Mouse (Mus musculus) CH12.LX (cell line): ENCODE data around the gene Mrgprg. TPM values are rescaled to one million over a fixed set of nuclear protein-coding genes. Genes with fewer than 3 reads are reported as not detected.

ENCODE experiments used
- DNase-seq: peaks from one replicate; pipeline ENCODE4 v3.0.0-alpha.2; 2013; ENCODE audit errors: extremely low read depth
- H3K27ac ChIP-seq: 2 replicates; pipeline ENCODE4 v1.5.1; 2012; ENCODE audit warnings: low read depth, mild to moderate bottlenecking, control low read depth, moderate library complexity; ENCODE audit not compliant: insufficient read depth
- H3K27me3 ChIP-seq: replicated peaks from 2 replicates; pipeline ENCODE3; 2012; ENCODE audit warnings: inconsistent platforms
- H3K36me3 ChIP-seq, 2 experiments: replicated peaks in 1 of 2; 2 replicates each; pipeline versions ENCODE3 to v1.6.1; 2012; ENCODE audit warnings: inconsistent platforms in 1 of 2, low read length in 1 of 2, mild to moderate bottlenecking in 1 of 2, mixed read lengths in 1 of 2, moderate library complexity in 1 of 2; ENCODE audit not compliant: control insufficient read depth in 1 of 2, insufficient read depth in 1 of 2
- H3K4me1 ChIP-seq, 2 experiments: 2 replicates each; pipeline ENCODE4 v1.6.1; 2012; ENCODE audit warnings: inconsistent platforms in 1 of 2, moderate library complexity in 1 of 2; ENCODE audit not compliant: insufficient read depth in 2 of 2, control insufficient read depth in 1 of 2
- H3K4me2 ChIP-seq: 2 replicates; pipeline ENCODE4 v1.6.1; 2012; ENCODE audit warnings: low read depth, mild to moderate bottlenecking, control low read depth; ENCODE audit not compliant: poor library complexity, insufficient read depth, severe bottlenecking
- H3K4me3 ChIP-seq, 3 experiments: fragments of 150-350 bp in 1 of 3; sonication (generic) in 1 of 3; replicated peaks in 1 of 3; 2 replicates each; pipeline versions ENCODE3 to v1.5.1; 2011 to 2012; ENCODE audit warnings: low read depth in 2 of 3, low read length in 2 of 3, mild to moderate bottlenecking in 2 of 3, moderate library complexity in 2 of 3, control low read depth in 1 of 3, improper control_type of control experiment in 1 of 3, inconsistent platforms in 1 of 3, mixed read lengths in 1 of 3; ENCODE audit not compliant: poor library complexity in 1 of 3
- H3K79me2 ChIP-seq: replicated peaks from 2 replicates; pipeline ENCODE4 v1.6.1; 2012; ENCODE audit warnings: mild to moderate bottlenecking, moderate library complexity; ENCODE audit not compliant: control insufficient read depth, poor library complexity, insufficient read depth, severe bottlenecking; ENCODE audit errors: extremely low read depth
- H3K9ac ChIP-seq: 2 replicates; pipeline ENCODE4 v1.6.1; 2012; ENCODE audit warnings: low read depth, mild to moderate bottlenecking, control low read depth, moderate library complexity; ENCODE audit not compliant: insufficient read depth
- H3K9me3 ChIP-seq: replicated peaks from 2 replicates; pipeline ENCODE3; 2012; ENCODE audit warnings: low read length, inconsistent platforms, mixed read lengths
- BHLHE40 ChIP-seq: IDR thresholded peaks from 2 replicates; pipeline ENCODE4 v1.6.1; 2011; ENCODE audit warnings: mild to moderate bottlenecking, low read depth, low read length, improper control_type of control experiment
- CTCF ChIP-seq, 2 experiments: IDR thresholded peaks in 1 of 2; conservative IDR thresholded peaks in 1 of 2; 2 replicates each; pipeline ENCODE4 v1.5.1; 2011 to 2012; ENCODE audit warnings: low read depth in 2 of 2, low read length in 2 of 2, improper control_type of control experiment in 1 of 2, inconsistent platforms in 1 of 2, mild to moderate bottlenecking in 1 of 2, moderate library complexity in 1 of 2
- E2F4 ChIP-seq: IDR thresholded peaks from 2 replicates; pipeline ENCODE4 v1.6.1; 2011; ENCODE audit warnings: low read depth, low read length, improper control_type of control experiment; ENCODE audit not compliant: insufficient replicate concordance
- ETS1 ChIP-seq: conservative IDR thresholded peaks from 2 replicates; pipeline ENCODE4 v1.6.1; 2012; ENCODE audit warnings: low read depth, mild to moderate bottlenecking, inconsistent platforms, low read length, improper control_type of control experiment, moderate library complexity
- GABPA ChIP-seq: IDR thresholded peaks from 2 replicates; pipeline ENCODE4 v1.6.1; 2012; ENCODE audit warnings: low read depth, low read length, improper control_type of control experiment, inconsistent platforms; ENCODE audit not compliant: insufficient replicate concordance
- HCFC1 ChIP-seq: IDR thresholded peaks from 2 replicates; pipeline ENCODE4 v1.6.1; 2012; ENCODE audit warnings: low read depth, mild to moderate bottlenecking, inconsistent platforms, low read length, improper control_type of control experiment
- JUN ChIP-seq: IDR thresholded peaks from 2 replicates; pipeline ENCODE4 v1.6.1; 2011; ENCODE audit warnings: low read depth, mild to moderate bottlenecking, low read length, improper control_type of control experiment, moderate library complexity; ENCODE audit not compliant: insufficient read depth
- JUND ChIP-seq: conservative IDR thresholded peaks from 2 replicates; pipeline ENCODE4 v1.6.1; 2011; ENCODE audit warnings: low read depth, low read length, improper control_type of control experiment
- MAFK ChIP-seq: IDR thresholded peaks from 2 replicates; pipeline ENCODE4 v1.6.1; 2011; ENCODE audit warnings: low read length, improper control_type of control experiment; ENCODE audit not compliant: insufficient replicate concordance
- MYC ChIP-seq: IDR thresholded peaks from 2 replicates; pipeline ENCODE4 v1.6.1; 2011; ENCODE audit warnings: low read depth, mild to moderate bottlenecking, improper control_type of control experiment, low read length
- NELFE ChIP-seq: IDR thresholded peaks from 2 replicates; pipeline ENCODE4 v1.6.1; 2011; ENCODE audit warnings: low read depth, low read length, improper control_type of control experiment
- NRF1 ChIP-seq: IDR thresholded peaks from 2 replicates; pipeline ENCODE4 v1.6.1; 2014; ENCODE audit warnings: low read depth, mild to moderate bottlenecking, inconsistent platforms, low read length, improper control_type of control experiment, moderate library complexity
- POLR2A ChIP-seq: IDR thresholded peaks from 2 replicates; pipeline ENCODE4 v1.6.1; 2011; ENCODE audit warnings: low read depth, mild to moderate bottlenecking, improper control_type of control experiment, low read length
- RCOR1 ChIP-seq: conservative IDR thresholded peaks from 2 replicates; pipeline ENCODE4 v1.6.1; 2012; ENCODE audit warnings: low read depth, mild to moderate bottlenecking, inconsistent platforms, low read length, improper control_type of control experiment
- SMC3 ChIP-seq: IDR thresholded peaks from 2 replicates; pipeline ENCODE4 v1.6.1; 2011; ENCODE audit warnings: low read depth, low read length, improper control_type of control experiment
- TCF12 ChIP-seq: IDR thresholded peaks from 2 replicates; pipeline ENCODE4 v1.6.1; 2014; ENCODE audit warnings: low read depth, mild to moderate bottlenecking, inconsistent platforms, low read length, improper control_type of control experiment
- UBTF ChIP-seq: IDR thresholded peaks from 2 replicates; pipeline ENCODE4 v1.6.1; 2012; ENCODE audit warnings: low read depth, mild to moderate bottlenecking, inconsistent platforms, low read length, improper control_type of control experiment, moderate library complexity
- USF1 ChIP-seq: IDR thresholded peaks from 2 replicates; pipeline ENCODE4 v1.6.1; 2014; ENCODE audit warnings: low read depth, mild to moderate bottlenecking, inconsistent platforms, low read length, improper control_type of control experiment
- ZC3H11A ChIP-seq: IDR thresholded peaks from 2 replicates; pipeline ENCODE4 v1.6.1; 2012; ENCODE audit warnings: low read depth, mild to moderate bottlenecking, inconsistent platforms, low read length, improper control_type of control experiment
- ZKSCAN1 ChIP-seq: IDR thresholded peaks from 2 replicates; pipeline ENCODE4 v1.6.1; 2012; ENCODE audit warnings: low read depth, inconsistent platforms, low read length, improper control_type of control experiment, borderline replicate concordance
- dilution Hi-C: fragments of 300-500 bp; cut with MboI; formaldehyde crosslinking; loops from 2 replicates; pipeline ENCODE4 v1.14.3; 2020; ENCODE audit warnings: low sequenced_read_pairs; ENCODE audit not compliant: extremely low pct_unique_long_range_greater_than_20kb, extremely low pct_ligation_motif_present
- in situ Hi-C: fragments of 300-500 bp; cut with MboI; formaldehyde crosslinking; loops from 3 replicates; pipeline ENCODE4 v1.14.3; 2019; ENCODE audit warnings: low sequenced_read_pairs, low pct_ligation_motif_present, low pct_unique_long_range_greater_than_20kb, mixed read lengths
- polyA plus RNA-seq: library from polyadenylated mRNA; unstranded; fragments of >175 nt; gene quantifications from 2 replicates; pipeline ENCODE4 v1.2.1, GENCODE M21; 2012; ENCODE audit warnings: low read depth; ENCODE audit not compliant: insufficient read length
- total RNA-seq, 2 experiments: library from RNA; depleted of rRNA; stranded (reverse); fragments of 300-350 nt in 1 of 2; fragments of >200 nt in 1 of 2; gene quantifications; 2 replicates each; pipeline ENCODE4 v1.2.3; 2012 to 2014

Gene Mrgprg
- total and polyA plus RNA-seq, 3 experiments: not detected

GRCm38 (mm10) chr7:143769461-143769860 is 2.7 kb upstream of the Mrgprg start:
- no peaks in the 10 kb centered on the region for H3K79me2 ChIP-seq
- no peaks in the 10 kb centered on the region for H3K36me3 ChIP-seq
- DNase-seq: no peak
- TF ChIP-seq SMC3: no peak
- no peak for TF ChIP-seq E2F4
- TF ChIP-seq RCOR1: no peak
- no peak for TF ChIP-seq POLR2A
- no peak for TF ChIP-seq ZC3H11A
- no peak for TF ChIP-seq JUND
- TF ChIP-seq JUN: no peak
- TF ChIP-seq ZKSCAN1: no peak
- no peak for TF ChIP-seq TCF12
- no peak for TF ChIP-seq MAFK
- no peak for TF ChIP-seq HCFC1
- no peak for TF ChIP-seq BHLHE40
- TF ChIP-seq GABPA: no peak
- TF ChIP-seq UBTF: no peak
- TF ChIP-seq NELFE: no peak
- no peak for TF ChIP-seq ETS1
- TF ChIP-seq NRF1: no peak
- no peak for TF ChIP-seq CTCF (conservative IDR thresholded peaks at IDR 0.05 in 1 of 2, IDR thresholded peaks at IDR 0.05 in 1 of 2; ENCODE audit: low read depth in 2 of 2, low read length in 2 of 2)
- no peak for TF ChIP-seq USF1
- no peaks in the 10 kb centered on the region for H3K4me1 ChIP-seq
- dilution Hi-C loops (no loop called here), in situ Hi-C loops (no loop called here)
- no peak overlapping the region for H3K9ac ChIP-seq
- no peak overlapping the region for H3K4me2 ChIP-seq
- H3K27ac ChIP-seq: no peak overlapping the region
- no peak overlapping the region for H3K4me3 ChIP-seq
- H3K27me3 ChIP-seq: peaks cover 67% of the 10 kb centered on the region
- peaks cover 4% of the 10 kb centered on the region for H3K9me3 ChIP-seq

- H3K4me1 ChIP-seq: no peaks in the 10 kb centered on the region
- no peaks in the 10 kb centered on the region for H3K79me2 ChIP-seq
- no peaks in the 10 kb centered on the region for H3K36me3 ChIP-seq
- DNase-seq: no peak
- no peak overlapping the region for H3K4me3 ChIP-seq
- TF ChIP-seq MYC: no peak
- dilution Hi-C loops (no loop called here), in situ Hi-C loops (no loop called here)
- peaks cover 4% of the 10 kb centered on the region for H3K9me3 ChIP-seq
- H3K27me3 ChIP-seq: peaks cover 72% of the 10 kb centered on the region
- no peak overlapping the region for H3K9ac ChIP-seq
- H3K27ac ChIP-seq: no peak overlapping the region
- H3K4me2 ChIP-seq: no peak overlapping the region
Measured at GRCm38 (mm10) chr7:143768267-143768666, 1.5 kb upstream of the Mrgprg start.
